Mouse (Mus musculus) stomach, embryonic 16.5 days (tissue): ENCODE measurements around the gene Ipo7. TPM values are rescaled to one million over a fixed set of nuclear protein-coding genes. Genes with fewer than 3 reads are reported as not detected.
"Not testable (repeated sequence)": the region's sequence is repeated elsewhere in the genome, so short reads cannot be mapped to it uniquely, and the experiment has no call there.

Experiments used
- ATAC-seq: fragments of 200-750 bp; cut with Nextera tagmentation; 2 replicates; pipeline ENCODE4 v1.8.0; 2017; ENCODE audit warnings: moderate number of reproducible peaks, moderate TSS enrichment; ENCODE audit not compliant: insufficient read depth, low FRiP score
- H3K27ac ChIP-seq: fragments of 300-500 bp; sonication (generic); 2 replicates; pipeline ENCODE4 v1.5.1; 2014; ENCODE audit warnings: low read length
- H3K27me3 ChIP-seq: fragments of 300-500 bp; sonication (generic); 2 replicates; pipeline ENCODE4 v1.6.1; 2014; ENCODE audit warnings: low read length, control low read depth, mixed read lengths; ENCODE audit not compliant: control insufficient read depth, insufficient read depth
- H3K36me3 ChIP-seq: fragments of 300-500 bp; sonication (generic); 2 replicates; pipeline ENCODE4 v1.6.1; 2014; ENCODE audit warnings: low read length; ENCODE audit not compliant: control insufficient read depth, insufficient read depth
- H3K4me1 ChIP-seq: fragments of 300-500 bp; sonication (generic); 2 replicates; pipeline ENCODE4 v1.6.1; 2014; ENCODE audit warnings: low read length, control low read depth, mixed read lengths; ENCODE audit not compliant: control insufficient read depth, insufficient read depth
- H3K4me2 ChIP-seq: fragments of 300-500 bp; sonication (generic); 2 replicates; pipeline ENCODE4 v1.6.1; 2014; ENCODE audit warnings: low read depth, low read length, mixed read lengths
- H3K4me3 ChIP-seq: fragments of 300-500 bp; sonication (generic); replicated peaks from 2 replicates; pipeline ENCODE4 v1.5.1; 2014; ENCODE audit warnings: mild to moderate bottlenecking, low read length
- H3K9ac ChIP-seq: fragments of 300-500 bp; sonication (generic); 2 replicates; pipeline ENCODE4 v1.6.1; 2014; ENCODE audit warnings: low read length
- H3K9me3 ChIP-seq: fragments of 300-500 bp; sonication (generic); replicated peaks from 2 replicates; pipeline ENCODE4 v1.6.1; 2016; ENCODE audit warnings: low read length, control low read depth; ENCODE audit not compliant: control insufficient read depth
- WGBS: fragments of 180-500 bp; shearing (Covaris S2); extraction: QIAGEN DNeasy Blood & Tissue Kit; methylation state at CpG from one replicate; pipeline ENCODE4 v1.1.7; 2014; 5-methylcytosine and 5-hydroxymethylcytosine counted together
- polyA plus RNA-seq: library from polyadenylated mRNA; unstranded; fragments of >200 nt; fragmentation: Nextera tagmentation; extraction: Ambion mirVana; gene quantifications from 2 replicates; pipeline ENCODE4 v1.2.1, GENCODE M21; 2015

Gene Ipo7
- polyA plus RNA-seq, 1 experiment from 2014 or later: 49.5 TPM

GRCm38 (mm10) chr7:110011417-110011816 lies 6.7 kb upstream of the Ipo7 start:
- Histone ChIP-seq H3K4me3 (no peak overlapping the region), H3K4me1 (no peaks in the 10 kb centered on the region)
- 65% methylated on average over 1 of the region's 1 CpGs for WGBS

DNA sequence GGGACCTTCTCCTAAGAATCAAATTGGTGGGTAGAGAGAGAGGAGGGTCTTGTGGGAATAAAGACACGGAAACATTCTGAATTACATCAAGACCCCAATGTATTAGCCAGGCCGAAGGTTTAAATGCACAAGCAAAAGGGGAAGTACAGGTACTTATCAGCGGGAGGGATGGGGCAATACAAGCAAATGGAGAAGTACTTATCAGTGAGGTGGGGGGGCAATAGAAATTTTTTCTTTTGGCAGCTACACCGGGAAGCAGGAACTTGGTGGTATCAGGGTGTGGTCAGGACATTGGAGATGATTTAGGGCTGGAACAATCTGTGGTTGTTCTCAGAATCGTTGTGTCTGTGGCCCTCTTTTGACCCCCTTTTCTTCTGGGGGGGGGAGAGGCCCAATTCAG lies 3.8 kb upstream of the Ipo7 start:
- Histone ChIP-seq H3K4me1 (no peaks in the 10 kb centered on the region), H3K4me2 (no peak overlapping the region), H3K27ac (no peak overlapping the region), H3K27me3 (no peaks in the 10 kb centered on the region), H3K9ac (no peak overlapping the region), H3K4me3 (no peak overlapping the region), H3K36me3 (no peaks in the 10 kb centered on the region), H3K9me3 (no peaks in the 10 kb centered on the region)
- WGBS: 73% methylated on average over 5 of the region's 5 CpGs
- no peak for ATAC-seq

More at GRCm38 (mm10) chr7:110011417-110011816, 6.7 kb upstream of the Ipo7 start:
- ATAC-seq: no peak
- H3K9ac ChIP-seq: no peak overlapping the region
- H3K9me3 ChIP-seq: no peaks in the 10 kb centered on the region
- H3K27ac ChIP-seq: no peak overlapping the region
- no peaks in the 10 kb centered on the region for H3K27me3 ChIP-seq
- no peak overlapping the region for H3K4me2 ChIP-seq
- no peaks in the 10 kb centered on the region for H3K36me3 ChIP-seq

GRCm38 (mm10) chr7:110018631-110019482 lies 783 bp downstream of the Ipo7 start:
- no peaks in the 10 kb centered on the region for H3K27me3 ChIP-seq
- ATAC-seq: peak; percentile 79
- peaks cover 2% of the 10 kb centered on the region for H3K4me1 ChIP-seq
- peak overlapping the region; percentile 86 for H3K4me2 ChIP-seq
- peak overlapping the region; percentile 97 for H3K9ac ChIP-seq
- H3K36me3 ChIP-seq: no peaks in the 10 kb centered on the region
- WGBS: under 1% methylated on average over 42 of the region's 42 CpGs
- H3K4me3 ChIP-seq: peak overlapping the region; percentile 78
- peak overlapping the region; percentile 82 for H3K27ac ChIP-seq
- H3K9me3 ChIP-seq: no peaks in the 10 kb centered on the region

DNA sequence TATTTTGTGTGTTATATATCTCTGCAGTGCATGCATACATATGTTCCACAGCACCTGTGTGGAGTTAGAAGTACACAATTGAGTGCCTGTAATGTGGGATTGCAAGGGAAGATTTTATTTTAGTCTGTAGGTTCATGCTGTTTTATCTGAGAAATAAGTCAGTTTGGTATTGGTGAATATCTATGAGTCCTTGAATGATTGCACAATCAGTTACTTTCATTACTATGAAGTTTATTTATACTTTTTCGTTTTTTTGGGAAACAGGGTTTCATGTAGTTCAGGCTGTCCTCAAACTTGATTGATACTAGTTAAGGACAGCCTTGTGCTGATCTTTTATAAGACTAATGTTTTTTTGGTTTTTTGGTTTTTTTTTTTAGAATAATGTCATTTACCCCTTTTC lies 5.5 kb downstream of the Ipo7 start:
- Histone ChIP-seq H3K9ac (no peak overlapping the region), H3K27me3 (no peaks in the 10 kb centered on the region), H3K36me3 (no peaks in the 10 kb centered on the region), H3K27ac (no peak overlapping the region), H3K4me2 (no peak overlapping the region), H3K4me1 (peaks cover 2% of the 10 kb centered on the region), H3K9me3 (no peaks in the 10 kb centered on the region), H3K4me3 (no peak overlapping the region)
- ATAC-seq: no peak
- WGBS: 86% methylated on average over 1 of the region's 1 CpGs

- Histone ChIP-seq H3K27ac (no peak overlapping the region), H3K36me3 (peaks cover 13% of the 10 kb centered on the region; the same call in 1 of the 2 replicates), H3K4me2 (no peak overlapping the region), H3K4me1 (no peaks in the 10 kb centered on the region), H3K9ac (no peak overlapping the region), H3K9me3 (no peaks in the 10 kb centered on the region), H3K4me3 (no peak overlapping the region), H3K27me3 (no peaks in the 10 kb centered on the region)
- no peak for ATAC-seq
- WGBS: 70% methylated on average over 2 of the region's 2 CpGs
These were observed 8.5 kb downstream of the Ipo7 start for GRCm38 (mm10) chr7:110026594-110026993.

- no peaks in the 10 kb centered on the region for H3K27me3 ChIP-seq
- no peaks in the 10 kb centered on the region for H3K9me3 ChIP-seq
- WGBS: 74% methylated on average over 1 of the region's 1 CpGs
- no peaks in the 10 kb centered on the region for H3K4me1 ChIP-seq
- no peak overlapping the region for H3K9ac ChIP-seq
- H3K4me3 ChIP-seq: no peak overlapping the region
- no peak overlapping the region for H3K27ac ChIP-seq
- no peak overlapping the region for H3K4me2 ChIP-seq
- no peak for ATAC-seq
- H3K36me3 ChIP-seq: peaks cover 18% of the 10 kb centered on the region; the same call in 1 of the 2 replicates
These were observed 10.8 kb downstream of the Ipo7 start for GRCm38 (mm10) chr7:110028826-110029225.

DNA sequence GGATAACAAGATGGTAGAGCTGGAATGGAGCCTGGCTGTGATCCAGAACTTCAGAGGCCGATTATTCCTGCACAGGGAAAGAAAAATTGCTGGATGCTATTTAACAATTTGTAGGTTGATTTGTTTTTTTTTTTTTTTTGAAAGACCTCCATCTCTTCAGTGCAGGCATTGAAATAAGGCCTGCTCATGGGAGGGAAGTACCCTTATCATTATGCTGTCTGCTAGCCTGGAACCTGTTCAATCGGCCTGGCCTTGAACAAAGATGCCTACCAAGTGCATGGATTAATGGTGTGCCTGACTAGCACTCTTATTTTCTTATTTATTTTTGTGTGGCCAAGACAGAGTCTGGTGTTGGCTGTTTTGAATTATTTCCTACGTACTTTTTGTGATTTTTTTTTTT lies 12.3 kb downstream of the Ipo7 start:
- Histone ChIP-seq H3K4me3 (no peak overlapping the region), H3K27me3 (no peaks in the 10 kb centered on the region), H3K27ac (no peak overlapping the region), H3K9me3 (no peaks in the 10 kb centered on the region), H3K9ac (no peak overlapping the region), H3K36me3 (peaks cover 18% of the 10 kb centered on the region; the same call in 1 of the 2 replicates), H3K4me1 (no peaks in the 10 kb centered on the region), H3K4me2 (no peak overlapping the region)
- 76% methylated on average over 3 of the region's 3 CpGs for WGBS
- no peak for ATAC-seq

- WGBS: 93% methylated on average over 2 of the region's 2 CpGs
- not testable (repeated sequence) for H3K27ac ChIP-seq, H3K9me3 ChIP-seq, H3K9ac ChIP-seq, ATAC-seq, H3K27me3 ChIP-seq, H3K4me1 ChIP-seq, H3K4me3 ChIP-seq, H3K4me2 ChIP-seq
- peaks cover 11% of the 10 kb centered on the region for H3K36me3 ChIP-seq
These were observed 39.6 kb downstream of the Ipo7 start for GRCm38 (mm10) chr7:110057723-110058122.

DNA sequence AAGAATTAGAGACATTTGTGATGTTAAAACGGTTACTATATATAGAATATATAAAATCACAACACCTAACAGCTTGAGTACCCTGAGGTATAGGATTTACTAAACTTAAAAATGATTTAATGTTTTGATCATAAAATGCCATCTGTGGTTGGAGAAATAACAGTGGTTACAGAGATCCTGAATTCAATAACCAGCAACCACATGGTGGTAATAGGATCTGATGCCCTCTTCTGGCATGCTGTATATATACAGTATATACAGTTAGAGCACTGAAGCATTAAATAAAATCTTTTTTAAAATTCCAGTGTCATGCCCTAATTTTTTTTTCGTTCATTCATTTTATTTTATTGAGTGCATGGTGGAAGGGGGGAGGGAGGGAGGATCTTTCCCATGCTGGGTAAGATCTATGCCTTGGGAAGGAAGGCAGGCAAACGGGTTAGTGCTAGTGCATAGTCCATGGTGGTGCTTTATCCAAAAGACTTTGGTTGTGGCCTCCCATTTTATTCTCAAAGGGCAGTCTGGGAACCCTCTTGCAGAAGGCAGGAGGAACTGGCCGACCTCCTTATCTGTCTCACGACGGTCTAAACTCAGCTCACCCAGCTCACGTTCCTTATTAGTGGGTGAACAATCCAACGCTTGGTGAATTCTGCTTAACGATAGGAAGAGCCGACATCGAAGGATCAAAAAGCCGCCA lies 41.2 kb downstream of the Ipo7 start:
- H3K4me2 ChIP-seq: no peak overlapping the region
- H3K9me3 ChIP-seq: no peaks in the 10 kb centered on the region
- no peak overlapping the region for H3K4me3 ChIP-seq
- H3K4me1 ChIP-seq: peaks cover 9% of the 10 kb centered on the region
- WGBS: 81% methylated on average over 12 of the region's 12 CpGs
- no peaks in the 10 kb centered on the region for H3K27me3 ChIP-seq
- H3K27ac ChIP-seq: no peak overlapping the region
- no peak overlapping the region for H3K9ac ChIP-seq
- H3K36me3 ChIP-seq: peaks cover 7% of the 10 kb centered on the region
- ATAC-seq: no peak
